Mouse (Mus musculus) 3134 (cell line): ENCODE results near the gene Plg.

Experiments used
- DNase-seq: peaks from one replicate; pipeline ENCODE4 v3.0.0-alpha.2; 2011; ENCODE audit warnings: low spot score; ENCODE audit not compliant: insufficient read length; ENCODE audit errors: extremely low read depth

Plg gene

DNA sequence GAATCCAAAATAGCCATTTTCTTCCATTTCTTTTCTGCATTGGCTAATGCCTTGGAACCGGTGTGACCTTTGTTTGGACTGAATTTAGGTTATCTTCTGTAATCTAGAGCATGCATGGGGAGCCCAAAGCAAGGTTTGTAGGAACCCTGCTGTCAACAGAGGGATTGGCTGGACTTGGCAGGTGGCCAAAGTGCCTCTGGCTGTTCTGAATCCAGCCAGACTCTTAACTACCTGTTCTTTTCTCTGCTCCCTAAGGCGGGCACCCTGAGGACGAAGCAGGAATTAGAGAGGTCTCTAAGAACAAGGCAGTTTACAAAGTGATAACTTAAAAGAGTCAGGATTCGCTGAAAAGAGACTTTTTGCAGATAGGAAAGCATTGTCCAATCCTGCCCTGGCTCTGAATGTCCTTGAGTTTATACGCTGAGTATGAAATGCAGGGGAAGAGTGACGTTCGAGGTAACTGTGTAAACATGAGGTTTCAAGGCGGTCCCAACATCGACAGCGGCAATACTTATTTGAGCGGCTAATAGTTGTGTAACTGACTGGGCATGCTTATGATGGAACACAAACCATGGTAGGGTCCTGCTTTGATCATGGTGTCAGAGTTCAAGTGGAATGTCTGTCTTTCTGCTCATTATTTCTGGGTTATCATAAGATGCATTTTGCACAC, 74.6 kb downstream of the Plg start:
- DNase-seq: no peak

DNA sequence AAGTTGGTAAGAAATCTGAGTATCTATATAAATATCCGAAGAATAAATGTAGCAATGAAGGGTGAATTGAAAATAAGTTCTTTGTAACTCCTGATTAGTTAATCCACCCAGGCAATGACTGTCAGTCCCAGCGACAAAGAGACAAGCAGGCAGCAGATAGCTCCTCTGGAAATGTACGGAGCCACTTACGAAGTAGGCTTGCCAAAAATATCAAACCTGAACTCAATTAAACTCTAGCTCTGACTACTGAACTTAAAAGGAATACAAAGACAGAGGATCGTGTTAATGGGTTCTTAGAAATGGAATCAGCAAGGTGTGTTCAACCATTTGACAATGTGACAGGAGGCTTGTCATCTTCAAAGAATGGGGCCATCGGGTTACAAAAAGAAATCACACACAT, 75.3 kb downstream of the Plg start:
- DNase-seq: no peak

DNA sequence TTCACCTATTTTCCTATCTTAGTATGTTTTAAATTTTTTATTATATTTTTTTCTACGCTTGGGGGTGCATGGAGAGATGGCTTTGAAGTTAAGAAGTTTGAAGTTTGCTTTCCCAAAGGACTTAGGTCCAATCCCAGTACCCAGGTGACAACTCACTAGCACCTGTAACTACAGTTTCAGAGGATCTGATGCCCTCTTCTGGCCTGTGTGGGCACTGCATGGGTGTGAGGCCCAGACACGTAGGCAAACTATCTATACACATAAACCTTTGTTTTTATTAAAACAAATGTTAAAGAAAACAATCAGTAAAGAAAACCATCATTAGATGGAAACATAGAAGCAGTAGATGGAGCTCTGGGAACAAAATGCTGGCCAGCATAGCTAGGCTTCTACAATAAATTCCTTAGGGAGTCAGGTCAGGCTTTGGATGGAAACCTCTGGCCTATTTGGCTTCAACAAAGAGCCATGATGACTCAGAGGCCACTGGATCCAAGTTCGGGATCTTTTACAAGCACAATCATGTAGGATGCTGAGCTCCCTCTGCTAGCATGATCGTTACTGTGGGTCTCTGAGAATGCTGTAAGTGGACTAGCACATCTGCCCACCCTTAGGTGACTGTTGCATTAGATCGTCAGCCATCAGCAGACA, 76.9 kb downstream of the Plg start:
- DNase-seq: no peak

DNA sequence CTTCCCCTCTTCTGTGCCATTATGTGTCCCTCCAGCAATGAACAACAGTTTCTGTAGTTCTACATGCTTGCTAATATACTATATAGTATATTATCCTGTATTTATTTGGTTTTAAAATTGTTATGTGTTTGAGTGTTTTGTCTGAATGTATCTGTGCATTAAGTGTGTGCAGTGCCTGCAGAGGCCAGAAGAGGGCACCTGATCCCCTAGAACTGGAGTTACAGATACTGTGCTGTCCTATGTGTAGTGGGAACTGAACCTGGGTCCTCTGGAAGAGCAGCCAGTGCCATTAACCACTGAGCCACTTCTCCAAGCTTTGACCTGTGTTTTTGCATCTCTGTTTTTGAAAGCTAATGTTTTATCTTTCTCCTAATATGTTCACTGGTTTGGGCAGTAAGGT, 82.8 kb downstream of the Plg start:
- DNase-seq: no peak

DNA sequence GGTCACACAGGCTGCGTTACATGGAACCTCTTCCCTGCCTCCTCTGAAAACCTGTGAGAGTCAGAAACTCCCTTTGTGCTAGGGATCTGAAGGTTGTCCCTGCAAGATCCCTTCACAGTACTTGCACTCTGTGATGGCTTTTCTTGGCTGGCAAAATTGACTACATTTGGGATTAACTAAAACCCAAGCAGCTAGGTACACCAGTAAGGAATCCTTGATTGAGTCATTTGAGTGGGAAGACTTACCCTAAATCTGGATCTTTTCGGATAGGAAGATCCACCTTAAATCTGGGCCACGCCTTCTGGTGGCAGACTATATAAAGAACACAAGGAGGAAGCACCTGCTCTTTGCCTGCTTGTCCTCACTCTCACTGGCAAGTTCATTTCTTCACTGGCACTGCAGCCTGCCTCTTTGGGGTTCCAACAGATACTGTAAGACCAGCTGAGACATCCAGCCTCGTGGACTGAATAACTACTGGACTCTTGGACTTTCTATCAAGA, 88.1 kb downstream of the Plg start:
- no peak for DNase-seq

DNA sequence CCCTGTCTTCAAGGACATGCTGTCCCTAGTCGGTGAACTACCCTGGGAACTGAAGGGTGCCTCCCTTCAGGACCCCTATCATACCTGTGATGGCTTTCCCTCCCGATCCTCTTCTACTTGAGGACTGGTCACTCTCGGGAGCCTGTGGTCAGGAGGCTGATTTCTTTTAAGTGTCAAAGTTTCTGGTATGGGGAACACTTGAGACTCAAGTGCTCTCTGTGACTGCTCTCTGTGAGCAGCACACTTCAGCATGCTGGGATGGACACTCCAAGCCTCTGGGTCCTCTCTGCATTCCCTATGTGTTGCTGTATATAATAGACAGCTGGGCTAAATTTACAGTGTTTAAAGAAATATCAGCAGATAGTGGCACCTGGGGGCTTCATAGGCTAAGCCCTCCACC, 89.2 kb downstream of the Plg start:
- no peak for DNase-seq

DNA sequence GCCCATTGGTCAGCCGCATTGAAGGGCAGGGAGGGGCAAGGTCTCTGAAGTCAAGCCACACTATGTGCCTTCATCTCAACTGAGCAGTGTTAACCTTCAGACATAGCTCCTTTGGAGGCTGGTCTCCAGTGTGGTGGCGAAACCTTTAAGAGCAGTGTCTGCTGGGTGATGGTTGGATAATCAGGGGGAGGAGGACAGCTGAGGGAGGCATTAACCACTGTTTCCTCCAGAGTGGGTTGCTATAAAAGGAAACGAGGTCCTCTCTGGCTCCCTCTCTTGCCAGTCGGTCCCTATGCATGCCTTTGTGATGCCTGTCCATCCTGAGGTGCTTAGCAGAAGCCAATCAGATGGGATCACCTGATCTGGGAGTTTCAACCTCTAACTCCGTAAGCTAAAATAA, 90.3 kb downstream of the Plg start:
- no peak for DNase-seq
